Mouse (Mus musculus): ENCODE measurements around the gene Trappc2l.

- TF ChIP-seq CTCF (IDR thresholded peaks at IDR 0.05; ENCODE audit: low read depth, low read length), result no peak
- TF ChIP-seq GATA1 (IDR thresholded peaks at IDR 0.05; ENCODE audit: borderline replicate concordance, low read length), result no peak
Measured at GRCm38 (mm10) chr8:122663670-122664069, 52.2 kb downstream of the Trappc2l start.

Data from G1E (cell line).